Mouse (Mus musculus) ES-Bruce4 (cell line): ENCODE results near the gene Apobec2.

Experiments
- CTCF ChIP-seq: IDR thresholded peaks from one replicate; pipeline ENCODE4 v1.8.1; 2011; ENCODE audit warnings: low read depth, low read length
- POLR2A ChIP-seq: IDR thresholded peaks from one replicate; pipeline ENCODE4 v1.8.1; 2011; ENCODE audit warnings: low read length; ENCODE audit not compliant: insufficient read depth

GRCm38 (mm10) chr17:48407910-48408525, 24.7 kb downstream of the Apobec2 start:
- TF ChIP-seq POLR2A: no peak
- no peak for TF ChIP-seq CTCF
